8 mouse cellular contexts compared by ENCODE assay signal in the genomic region with DNA sequence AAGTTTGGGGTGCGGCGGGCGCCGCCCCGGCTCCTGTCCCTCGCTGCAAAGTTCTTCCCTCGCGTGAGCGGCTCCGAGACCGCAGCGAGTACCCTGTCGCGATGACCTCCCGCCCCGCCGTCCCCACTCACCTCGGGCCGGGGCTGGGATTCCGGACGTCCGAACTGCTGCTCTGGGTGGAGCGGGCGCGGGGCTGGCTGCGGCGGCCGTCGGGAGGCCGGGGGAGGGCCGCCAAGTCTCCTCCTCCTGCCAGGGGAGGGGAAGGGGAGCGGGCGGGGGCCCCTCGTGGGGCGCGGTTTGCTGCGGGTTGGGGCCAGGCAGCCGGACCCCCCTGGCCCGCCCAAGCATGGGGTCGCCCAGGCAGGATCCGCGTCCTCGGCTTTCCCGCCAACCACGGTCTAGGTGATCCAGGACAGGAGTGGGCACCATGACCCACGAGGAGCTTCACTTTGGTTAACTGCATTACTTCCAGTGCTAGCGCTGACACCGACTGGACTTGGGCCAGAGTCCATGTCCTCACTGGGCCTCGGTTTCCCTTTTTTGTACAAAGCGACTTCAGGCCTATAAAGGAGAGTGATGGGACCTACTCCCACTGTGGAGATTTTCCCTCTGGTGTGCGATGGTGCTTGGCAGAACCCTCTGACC. TPM values are rescaled to one million over a fixed set of nuclear protein-coding genes. Genes with fewer than 3 reads are reported as not detected.
DNase-seq lines count a peak whose midpoint lies in the region; ATAC-seq and TF ChIP-seq lines count a peak whose summit lies in the region.

Ccdc102a (minus strand) TSS at position 248 of the 645 bp plus-strand sequence.

- ATAC-seq in forebrain, embryonic 11.5 days (replicated peaks; ENCODE audit: low FRiP score): peak; percentile 55
- ATAC-seq in neural tube, embryonic 12.5 days (ENCODE audit: low FRiP score, low read depth): peak; percentile 62
- ATAC-seq in inflammation-experienced regulatory T-cells, adult 6 months: no peak
- ATAC-seq in frontal cortex, adult (ENCODE audit: low TSS enrichment): no peak

- H3K36me3 ChIP-seq in spleen, adult 2 months (ENCODE audit: control insufficient read depth, insufficient read depth, low read length): no peaks in the 10 kb centered on the region
- no peaks in the 10 kb centered on the region for H3K36me3 ChIP-seq in forebrain, embryonic 11.5 days (ENCODE audit: control insufficient read depth, insufficient read depth, low read length)
- H3K36me3 ChIP-seq in liver, adult 2 months (ENCODE audit: control insufficient read depth, insufficient read depth, low read length): no peaks in the 10 kb centered on the region
- H3K36me3 ChIP-seq in neural tube, embryonic 12.5 days: no peaks in the 10 kb centered on the region

- H3K9ac ChIP-seq in forebrain, embryonic 11.5 days (ENCODE audit: low read length): peak within 1 kb of the TSS; percentile 86
- H3K9ac ChIP-seq in liver, adult 2 months (ENCODE audit: low read depth, low read length): peak within 1 kb of the TSS; percentile 75
- H3K9ac ChIP-seq in neural tube, embryonic 12.5 days: peak within 1 kb of the TSS; percentile 66

- peak within 1 kb of the TSS; percentile 94 for H3K4me2 ChIP-seq in forebrain, embryonic 11.5 days (ENCODE audit: low read depth, low read length, severe bottlenecking)
- peak within 1 kb of the TSS; percentile 88 for H3K4me2 ChIP-seq in neural tube, embryonic 12.5 days (replicated peaks)

- no peak for TF ChIP-seq POLR2A in spleen, adult 2 months (IDR thresholded peaks at IDR 0.05; ENCODE audit: low read depth, low read length)
- no peak for TF ChIP-seq POLR2A in liver, adult 2 months (IDR thresholded peaks at IDR 0.05; ENCODE audit: extremely low read depth, insufficient read depth, low read length)

- TF ChIP-seq CTCF in spleen, adult 2 months (IDR thresholded peaks at IDR 0.05; ENCODE audit: extremely low read depth, insufficient read depth, insufficient read length, insufficient replicate concordance): no peak
- TF ChIP-seq CTCF in liver, adult 2 months (IDR thresholded peaks at IDR 0.05; ENCODE audit: low read depth, low read length): no peak

- H3K27ac ChIP-seq in spleen, adult 2 months (ENCODE audit: insufficient read depth, low read length): peak within 1 kb of the TSS; percentile 66
- H3K27ac ChIP-seq in forebrain, embryonic 11.5 days (ENCODE audit: low read depth, low read length): peak within 1 kb of the TSS; percentile 25; the same call in 1 of the 2 replicates
- H3K27ac ChIP-seq in liver, adult 2 months (replicated peaks; ENCODE audit: insufficient read depth, low read depth, low read length): no peak within 1 kb of the TSS
- H3K27ac ChIP-seq in neural tube, embryonic 12.5 days: no peak within 1 kb of the TSS

- H3K4me1 ChIP-seq in spleen, adult 2 months (ENCODE audit: control insufficient read depth, insufficient read depth, insufficient read length): peaks cover 6% of the 10 kb centered on the region; the same call in 1 of the 2 replicates
- peaks cover 9% of the 10 kb centered on the region; the same call in 1 of the 2 replicates for H3K4me1 ChIP-seq in forebrain, embryonic 11.5 days (replicated peaks; ENCODE audit: control insufficient read depth, insufficient read depth, low read length)
- H3K4me1 ChIP-seq in liver, adult 2 months (ENCODE audit: control insufficient read depth, insufficient read depth, low read length): no peaks in the 10 kb centered on the region
- H3K4me1 ChIP-seq in neural tube, embryonic 12.5 days: peaks cover 28% of the 10 kb centered on the region

- H3K27me3 ChIP-seq in spleen, adult 2 months (ENCODE audit: control insufficient read depth, insufficient read depth, low read length): peaks cover 5% of the 10 kb centered on the region
- H3K27me3 ChIP-seq in forebrain, embryonic 11.5 days (ENCODE audit: control insufficient read depth, insufficient read depth, low read length): peaks cover 14% of the 10 kb centered on the region
- peaks cover 10% of the 10 kb centered on the region for H3K27me3 ChIP-seq in liver, adult 2 months (ENCODE audit: control insufficient read depth, insufficient read depth, low read length)
- H3K27me3 ChIP-seq in neural tube, embryonic 12.5 days (replicated peaks): peaks cover 28% of the 10 kb centered on the region

- WGBS in spleen, adult 2 months: 8% methylated on average over 46 of the region's 51 CpGs
- 2% methylated on average over 43 of the region's 51 CpGs for WGBS in forebrain, embryonic 11.5 days
- WGBS in liver, adult 2 months: 8% methylated on average over 47 of the region's 51 CpGs
- 3% methylated on average over 50 of the region's 51 CpGs for WGBS in neural tube, embryonic 12.5 days

- no peak for DNase-seq in spleen, adult 2 months (ENCODE audit: low read depth in 1 of 2, low spot score in 2 of 2)
- no peak for DNase-seq in spleen, postnatal 14 days (ENCODE audit: low spot score in 2 of 2)
- peak; percentile 84 for DNase-seq in forebrain, embryonic 11.5 days (ENCODE audit: low spot score)
- DNase-seq in heart, postnatal 4 days: peak; percentile 79
- no peak for DNase-seq in liver, adult 2 months (ENCODE audit: extremely low read depth, low read depth, low spot score)

- no peaks in the 10 kb centered on the region for H3K79me2 ChIP-seq in liver, adult 2 months (ENCODE audit: control insufficient read depth, insufficient read depth, low read length)

- H3K4me3 ChIP-seq in spleen, adult 2 months (ENCODE audit: extremely low read depth, insufficient read depth, insufficient read length): peak within 1 kb of the TSS; percentile 68
- peak within 1 kb of the TSS; percentile 71 for H3K4me3 ChIP-seq in forebrain, embryonic 11.5 days (ENCODE audit: low read depth, low read length)
- peak within 1 kb of the TSS; percentile 70 for H3K4me3 ChIP-seq in liver, adult 2 months (ENCODE audit: insufficient read depth, low read depth, low read length)
- peak within 1 kb of the TSS; percentile 64 for H3K4me3 ChIP-seq in neural tube, embryonic 12.5 days

- no peaks in the 10 kb centered on the region for H3K9me3 ChIP-seq in forebrain, embryonic 11.5 days (ENCODE audit: control insufficient read depth, low read length)
- no peaks in the 10 kb centered on the region for H3K9me3 ChIP-seq in neural tube, embryonic 12.5 days

RNA-seq across cellular contexts. Expression of gene Ccdc102a, which starts in this region (rescaled TPM):
- 10.7 and 14.2 TPM in 2 replicates for polyA plus RNA-seq in spleen, adult 2 months (2012; rRNA removed)
- 18.8 and 19.5 TPM in 2 replicates for polyA plus RNA-seq in forebrain, embryonic 11.5 days (2014; fragmentation: Nextera tagmentation; extraction: Ambion mirVana)
- total RNA-seq in heart, postnatal 4 days (2021): 10 to 100 TPM; 18.1 to 19.4 TPM
- 0.46 and 0.94 TPM in 2 replicates for total RNA-seq in liver, adult 2 months (2014; rRNA removed)
- 0.90 and 1.2 TPM in 2 replicates for polyA plus RNA-seq in liver, adult 2 months (2012; rRNA removed)
- 18.1 and 18.9 TPM in 2 replicates for polyA plus RNA-seq in neural tube, embryonic 12.5 days (2016; fragmentation: Nextera tagmentation; extraction: Ambion mirVana)
- 1 to 10 TPM in 1 of 3 experiments, under 1 TPM in 2; 0.24 to 1.0 (median 0.25) TPM for polyA plus RNA-seq in inflammation-experienced regulatory T-cells, adult 6 months (2017; shearing (Covaris generic))

Comparison
In these comparisons a context has a peak if more than half of its experiments do, and no peak if none do; other contexts are left out.
1. DNase-seq: peak in forebrain, embryonic 11.5 days (single experiment) and heart, postnatal 4 days (single experiment); none in spleen, adult 2 months (0 of 2), spleen, postnatal 14 days (0 of 2) and liver, adult 2 months (single experiment).
2. H3K27ac ChIP-seq: peak in spleen, adult 2 months (single experiment) and forebrain, embryonic 11.5 days (single experiment); none in liver, adult 2 months (single experiment) and neural tube, embryonic 12.5 days (single experiment).
3. ATAC-seq: peak in forebrain, embryonic 11.5 days (single experiment) and neural tube, embryonic 12.5 days (single experiment); none in inflammation-experienced regulatory T-cells, adult 6 months (single experiment) and frontal cortex, adult (single experiment).
4. Peak in every context shown above with its lines, with median percentiles within 50 percentile points of each other: H3K4me3 ChIP-seq and H3K9ac ChIP-seq.